Mouse (Mus musculus): ENCODE measurements around the gene Cryzl1. TPM values are rescaled to one million over a fixed set of nuclear protein-coding genes. Genes with fewer than 3 reads are reported as not detected.
"Not testable (repeated sequence)": the region's sequence is repeated elsewhere in the genome, so short reads cannot be mapped to it uniquely, and the experiment has no call there.

Cryzl1 gene
- total RNA-seq, 4 experiments from 2014 or later, result 26.0 to 30.4 (median 27.1) TPM

DNA sequence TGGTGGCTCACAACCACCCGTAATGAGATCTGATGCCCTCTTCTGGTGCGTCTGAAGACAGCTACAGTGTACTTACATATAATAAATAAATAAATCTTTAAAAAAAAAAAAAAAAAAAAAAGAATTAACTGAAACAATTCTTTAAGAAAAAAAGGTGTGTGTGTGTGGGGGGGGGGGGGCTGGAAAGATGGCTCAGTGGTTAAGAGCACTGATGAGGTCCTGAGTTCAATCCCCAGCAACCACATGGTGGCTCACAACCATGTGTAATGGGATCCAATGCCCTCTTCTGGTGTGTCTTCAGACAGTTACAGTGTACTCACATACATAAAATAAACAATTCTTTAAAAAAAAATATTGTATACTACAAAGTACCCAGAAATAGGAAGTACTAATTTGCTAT, 83.4 kb downstream of the Cryzl1 start:
- DNase-seq (ENCODE audit: low spot score), result not testable (repeated sequence)

DNA sequence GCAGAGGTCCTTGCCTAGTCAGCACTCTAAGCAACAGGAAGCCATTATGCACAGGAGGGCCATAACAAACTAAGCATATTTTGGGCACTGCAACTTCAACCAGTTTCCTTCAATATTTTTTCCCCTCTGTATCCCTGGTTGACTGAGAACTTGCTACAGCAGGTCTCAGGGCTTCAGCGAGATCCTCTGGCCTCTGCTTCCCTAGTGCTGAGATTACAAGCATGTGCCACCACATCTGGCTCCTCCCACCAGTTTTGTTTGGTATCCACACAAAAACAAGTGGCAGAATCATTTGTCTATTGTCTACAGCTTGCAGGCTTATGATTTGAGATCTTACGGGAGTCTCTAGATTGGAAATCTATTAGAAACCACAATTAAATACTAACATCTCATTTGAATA, 83.9 kb downstream of the Cryzl1 start:
- DNase-seq (ENCODE audit: low spot score), result no peak

GRCm38 (mm10) chr16:91640171-91640570, 88.6 kb downstream of the Cryzl1 start:
- DNase-seq (ENCODE audit: low spot score), result no peak

DNA sequence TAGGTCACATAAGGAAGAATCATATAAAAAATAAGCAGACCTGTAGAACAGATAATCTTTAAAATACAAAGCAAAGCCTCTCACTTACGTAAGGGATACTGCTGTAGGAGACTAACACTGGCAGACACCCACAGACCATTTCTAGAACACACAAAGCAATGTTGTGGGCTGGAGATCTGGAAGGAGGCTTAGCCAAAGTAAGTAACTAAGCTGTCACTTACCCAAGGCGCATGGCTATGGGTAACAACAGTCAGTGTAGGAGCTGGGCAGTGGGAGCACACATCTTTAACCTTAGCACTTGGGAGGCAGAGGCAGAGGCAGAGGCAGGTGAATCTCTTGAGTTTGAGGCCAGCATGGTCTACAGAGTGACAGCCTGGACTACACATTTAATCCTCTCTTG, 89.1 kb downstream of the Cryzl1 start:
- no peak for DNase-seq (ENCODE audit: low spot score)

Other genes starting within 250 kb of the Cryzl1 start
- gene Ifnar1, start 243.7 kb downstream of the Cryzl1 start, total RNA-seq (2022), result 10 to 100 TPM; 18.7 to 28.6 (median 22.0) TPM
- gene Ifngr2, start 181.9 kb downstream of the Cryzl1 start, total RNA-seq (2022), result 100 to 1,000 TPM; 122 to 145 (median 132) TPM
- gene Tmem50b, start 131.2 kb downstream of the Cryzl1 start, total RNA-seq (2022), result 10 to 100 TPM; 49.1 to 56.7 (median 50.9) TPM
- gene Dnajc28, start 109.9 kb downstream of the Cryzl1 start, total RNA-seq (2022), result 10 to 100 TPM; 34.1 to 41.5 (median 39.8) TPM
- gene Gart, start 82.0 kb downstream of the Cryzl1 start, total RNA-seq (2022), result 10 to 100 TPM; 72.7 to 86.8 (median 73.1) TPM
- 100 to 1,000 TPM; 119 to 148 (median 131) TPM for gene Son, start 81.5 kb downstream of the Cryzl1 start, total RNA-seq (2022)
- 1 to 10 TPM; 2.9 to 6.0 (median 3.5) TPM for gene Donson, start 40.2 kb downstream of the Cryzl1 start, total RNA-seq (2022)
- gene Itsn1, start 306 bp upstream of the Cryzl1 start, total RNA-seq (2022), result 10 to 100 TPM; 50.2 to 64.1 (median 53.3) TPM

Data from heart, adult 8-10 months (tissue).